Mouse (Mus musculus): ENCODE measurements around the gene Cdc20.
A peak's percentile ranks its signal among the peaks of the same experiment; 100 is the strongest.

The Cdc20 gene

GRCm38 (mm10) chr4:118436820-118437603 lies at the start of gene Cdc20:
Cdc20 (minus strand) TSS chr4:118437352.
- peak; percentile 77 to 79 for DNase-seq (ENCODE audit: low spot score in 2 of 2)

- no peak for DNase-seq (ENCODE audit: low spot score in 2 of 2)
Observed at GRCm38 (mm10) chr4:118476773-118477530, 39.8 kb upstream of the Cdc20 start.

DNA sequence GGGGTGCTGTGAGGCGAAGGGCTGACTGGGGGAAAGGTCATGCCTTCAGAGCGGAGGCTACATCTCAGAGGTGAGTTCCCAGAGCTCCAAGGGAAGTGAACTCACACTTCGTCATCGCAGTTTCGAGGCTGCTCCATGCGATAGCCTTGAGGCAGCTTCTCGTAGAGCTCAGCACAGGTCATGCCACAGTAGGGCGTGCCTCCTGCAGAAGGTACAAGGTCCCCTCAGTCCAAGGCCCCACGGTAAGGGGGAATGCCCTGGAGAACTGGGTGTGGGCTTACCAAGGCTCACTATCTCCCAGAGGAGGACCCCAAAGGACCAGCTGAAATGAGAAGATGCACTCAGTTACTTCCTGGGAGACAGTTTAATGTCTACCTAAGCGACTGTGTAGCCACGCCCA lies 35.5 kb upstream of the Cdc20 start:
- no peak for DNase-seq (ENCODE audit: low spot score in 2 of 2)

GRCm38 (mm10) chr4:118471281-118471680 lies 34.1 kb upstream of the Cdc20 start:
- DNase-seq (ENCODE audit: low spot score in 2 of 2) = no peak

GRCm38 (mm10) chr4:118465697-118466163 lies 28.6 kb upstream of the Cdc20 start:
- DNase-seq (ENCODE audit: low spot score in 2 of 2) = no peak

DNA sequence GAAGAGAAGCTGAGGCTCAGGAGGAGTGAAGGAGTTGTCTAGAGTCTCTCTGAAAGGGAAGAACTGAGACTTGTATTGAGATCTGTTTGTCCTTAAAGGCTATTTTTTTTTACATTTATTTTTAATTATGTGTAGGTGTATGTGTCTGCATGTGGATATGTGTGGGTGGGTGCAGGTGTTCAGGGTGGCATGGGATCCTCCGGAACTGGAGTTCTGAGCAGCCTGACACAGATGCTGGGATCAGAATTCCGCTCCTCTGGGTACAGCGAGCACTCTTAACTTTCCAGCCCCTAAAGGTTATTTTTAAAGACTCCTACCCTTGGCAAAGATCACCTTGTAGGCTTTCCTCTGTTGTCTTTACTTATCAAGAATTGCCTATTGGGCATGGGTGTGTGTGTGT lies 27.8 kb upstream of the Cdc20 start:
- no peak for DNase-seq (ENCODE audit: low spot score in 2 of 2)

- no peak for DNase-seq (ENCODE audit: low spot score in 2 of 2)
Observed at GRCm38 (mm10) chr4:118457345-118457975, 20.3 kb upstream of the Cdc20 start, which contains the start of gene Mpl. Mpl (minus strand) TSS chr4:118457513.

DNA sequence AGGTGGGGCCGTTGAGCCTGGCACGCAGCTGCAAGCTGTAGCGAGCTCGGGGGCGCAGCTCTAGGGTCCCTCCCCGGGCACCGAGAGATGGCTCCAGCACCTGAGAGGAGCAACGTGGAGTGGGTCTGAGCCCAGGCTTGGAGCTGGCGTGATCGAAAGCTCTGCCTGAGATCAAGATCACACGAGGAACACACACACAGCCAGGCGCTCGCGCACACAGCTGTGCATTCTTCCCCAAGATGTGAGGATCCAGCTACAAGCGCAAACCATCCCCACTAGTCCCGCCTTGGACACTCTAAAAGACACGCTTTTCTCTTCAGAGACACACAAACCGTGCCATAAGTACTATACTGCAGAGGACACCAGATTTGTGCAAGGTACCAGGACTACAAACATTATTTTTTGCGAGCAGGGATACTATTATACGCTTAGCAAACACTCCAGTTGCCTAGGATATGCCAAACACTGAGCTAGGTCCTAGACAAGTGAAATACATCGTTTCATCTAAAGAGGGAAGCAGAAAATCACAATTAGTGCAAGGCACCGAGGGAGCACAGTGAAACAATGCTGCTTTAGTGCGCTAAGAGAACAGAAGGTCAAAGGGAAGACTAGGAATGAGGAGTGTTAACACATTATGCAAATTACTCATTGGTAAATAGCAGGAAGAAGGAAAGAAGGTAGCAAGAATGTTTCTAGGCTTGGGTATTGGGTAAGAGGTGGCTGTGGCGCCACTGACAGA lies 9.4 kb upstream of the Cdc20 start:
- no peak for DNase-seq (ENCODE audit: low spot score in 2 of 2)

DNA sequence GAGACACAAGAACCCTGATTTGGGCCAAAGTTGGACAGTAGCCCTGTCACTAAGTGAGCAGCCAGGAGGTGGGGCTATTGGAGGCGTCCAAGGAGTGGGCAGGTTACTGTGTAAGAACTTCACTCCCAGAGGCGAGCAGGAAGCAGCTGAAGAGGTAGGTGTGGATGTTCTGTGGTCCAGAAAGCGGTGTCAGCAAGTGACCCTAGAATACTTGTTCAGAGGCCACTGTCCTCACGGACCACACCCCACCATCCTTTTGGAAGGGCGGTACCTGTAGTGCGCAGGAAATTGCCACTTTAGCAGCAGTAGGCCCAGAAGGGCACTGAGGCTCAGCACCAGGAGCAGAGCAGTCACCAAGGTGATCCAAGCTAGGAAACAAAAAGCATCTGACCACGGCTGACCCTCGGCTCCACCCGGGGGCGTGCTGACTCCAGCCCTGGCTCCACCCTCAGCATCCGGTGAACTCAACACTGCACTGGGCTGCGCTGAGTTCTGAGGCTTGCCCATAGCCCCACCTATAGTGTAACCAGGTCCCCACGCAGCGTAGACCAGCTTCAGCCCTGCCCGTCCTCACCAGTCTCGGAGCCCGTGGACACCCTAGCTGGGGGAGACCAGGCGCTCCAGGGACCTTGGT lies 8.7 kb upstream of the Cdc20 start:
- no peak for DNase-seq (ENCODE audit: low spot score in 2 of 2)

DNA sequence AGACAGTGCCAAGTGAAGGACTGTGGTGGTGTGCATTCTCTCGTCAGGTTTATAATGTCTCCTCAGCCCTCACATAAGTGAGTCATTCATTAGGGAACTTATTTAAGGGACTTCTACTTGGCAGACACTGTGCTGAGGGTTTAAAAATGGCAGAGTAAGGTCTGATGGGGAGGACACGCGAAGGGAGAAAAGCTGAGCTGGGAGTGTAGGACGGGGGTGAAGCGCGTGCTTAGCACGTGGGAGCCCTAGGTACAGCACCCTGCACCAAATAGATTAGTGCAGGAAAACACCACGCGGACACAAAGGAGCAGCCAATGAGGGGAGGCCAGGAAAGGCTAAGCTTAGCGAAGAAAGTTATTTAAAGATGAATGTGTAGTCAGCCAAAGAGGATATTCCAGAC lies 7.9 kb upstream of the Cdc20 start:
- no peak for DNase-seq (ENCODE audit: low spot score in 2 of 2)

GRCm38 (mm10) chr4:118437829-118438253 lies 689 bp upstream of the Cdc20 start:
- DNase-seq (ENCODE audit: low spot score in 2 of 2) = peak in 1 of 2 experiments; percentile 24

DNA sequence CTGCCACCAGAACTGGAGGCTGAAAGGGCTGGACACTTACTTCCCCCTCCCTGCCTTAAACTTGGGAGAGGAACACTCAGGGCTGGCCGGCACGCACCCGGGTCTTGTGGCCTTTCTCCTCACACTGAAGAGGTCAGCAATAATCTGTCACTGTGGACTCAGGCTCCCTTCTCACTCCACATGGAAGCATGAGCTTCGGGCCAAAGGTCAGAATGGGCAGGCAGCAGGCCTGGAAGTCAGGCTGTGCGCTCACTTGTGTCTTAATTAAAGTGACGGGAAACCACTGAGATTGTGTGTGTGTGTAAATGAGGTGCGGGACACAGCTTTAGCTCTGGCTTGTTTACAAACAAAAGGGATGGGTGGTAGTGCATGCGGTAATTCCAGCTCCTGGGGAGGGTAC lies 4.8 kb downstream of the Cdc20 start:
- no peak for DNase-seq (ENCODE audit: low spot score in 2 of 2)

DNA sequence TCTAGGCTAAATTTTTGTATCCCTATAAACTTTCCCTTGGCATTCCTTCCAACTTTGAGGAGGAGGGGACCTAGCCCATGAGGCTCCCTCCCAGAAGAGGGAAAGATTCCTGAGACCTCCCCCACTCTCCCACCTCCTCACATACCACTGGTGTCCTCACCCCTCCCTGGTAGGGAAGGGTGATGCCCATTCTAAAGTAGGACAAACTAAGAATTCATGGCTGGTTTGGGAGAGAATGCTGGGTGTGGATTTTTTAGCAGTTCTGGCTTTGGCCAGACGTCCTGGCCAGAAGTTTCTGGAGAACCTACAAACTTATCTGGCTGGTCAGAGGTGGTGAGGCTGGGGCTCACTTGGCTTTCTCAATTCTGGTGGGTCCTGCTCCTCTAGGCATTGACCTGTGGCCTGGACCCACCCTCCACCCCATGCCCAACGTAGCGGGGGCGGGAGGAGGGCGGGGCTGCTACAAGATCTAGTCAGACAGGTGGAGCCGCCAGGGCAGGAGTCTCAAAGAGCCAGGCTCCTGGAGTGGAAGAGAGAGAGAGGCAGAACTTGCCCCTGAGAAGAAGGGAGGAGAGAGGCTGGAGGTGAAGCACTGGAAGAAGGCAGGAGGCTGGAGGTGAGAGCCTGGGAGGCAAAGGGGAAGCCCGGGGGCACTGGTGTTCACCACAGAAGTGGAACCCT lies 7.8 kb downstream of the Cdc20 start:
- DNase-seq (ENCODE audit: low spot score in 2 of 2) = no peak

DNA sequence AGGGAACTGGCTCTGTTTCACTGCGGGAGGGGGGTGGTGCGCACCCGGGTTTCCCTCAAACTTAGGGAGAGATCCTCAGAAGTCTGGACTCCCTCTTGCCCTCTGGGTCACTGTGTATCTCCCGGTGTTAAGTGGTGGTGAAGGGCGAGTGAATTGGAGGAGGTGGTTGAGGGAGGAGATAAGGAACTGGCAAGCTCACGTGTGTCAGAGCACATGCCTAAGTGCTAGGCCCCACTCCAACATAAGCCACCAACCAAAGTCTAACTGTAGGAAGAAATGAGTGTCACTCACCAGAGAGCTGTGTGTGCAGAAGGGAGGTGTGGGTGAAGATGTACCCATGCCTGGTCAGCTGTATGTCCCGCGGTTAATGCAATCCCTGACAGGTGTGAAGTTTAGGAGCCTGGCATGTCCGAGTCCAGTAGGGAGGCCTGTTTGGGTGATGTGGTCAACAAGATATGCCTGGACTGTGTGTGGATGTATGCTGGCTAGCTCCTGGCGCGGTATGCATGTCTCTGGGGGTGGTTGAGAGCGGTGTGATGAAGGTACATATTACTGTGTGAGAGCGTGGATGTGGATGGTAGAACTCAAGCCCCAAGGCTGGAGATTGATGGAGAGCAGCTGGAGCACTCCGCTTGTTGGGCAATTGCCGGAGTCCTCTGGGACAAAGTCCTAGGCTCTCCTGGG lies 8.5 kb downstream of the Cdc20 start:
- no peak for DNase-seq (ENCODE audit: low spot score in 2 of 2)

- DNase-seq (ENCODE audit: low spot score in 2 of 2) = peak; percentile 77 to 78
Observed at GRCm38 (mm10) chr4:118427768-118428451, 9.2 kb downstream of the Cdc20 start, which contains the start of gene Elovl1. Elovl1 (plus strand) TSS chr4:118428093.

GRCm38 (mm10) chr4:118427415-118427767 lies 9.8 kb downstream of the Cdc20 start:
- DNase-seq (ENCODE audit: low spot score in 2 of 2) = no peak

DNA sequence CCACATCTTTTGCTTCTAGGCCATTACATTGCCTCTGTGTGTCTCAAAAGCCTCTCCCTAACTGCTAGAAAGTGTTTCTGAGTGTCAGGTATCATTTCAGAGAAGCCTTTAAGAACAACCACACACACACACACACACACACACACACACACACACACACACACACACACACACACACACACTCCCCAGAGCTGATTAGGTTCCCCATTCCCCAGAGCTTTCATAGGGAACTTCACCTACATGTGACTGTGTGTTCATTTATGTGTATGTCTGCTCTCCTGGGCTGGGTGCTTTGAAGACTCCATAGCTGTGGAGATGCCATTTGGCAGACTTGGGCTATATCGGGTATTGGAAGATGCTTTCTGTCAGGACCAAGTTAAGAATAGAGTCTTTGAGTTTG lies 11.8 kb downstream of the Cdc20 start:
- DNase-seq (ENCODE audit: low spot score in 2 of 2) = no peak

- no peak for DNase-seq (ENCODE audit: low spot score in 2 of 2)
Observed at GRCm38 (mm10) chr4:118424541-118425160, 12.5 kb downstream of the Cdc20 start.

DNA sequence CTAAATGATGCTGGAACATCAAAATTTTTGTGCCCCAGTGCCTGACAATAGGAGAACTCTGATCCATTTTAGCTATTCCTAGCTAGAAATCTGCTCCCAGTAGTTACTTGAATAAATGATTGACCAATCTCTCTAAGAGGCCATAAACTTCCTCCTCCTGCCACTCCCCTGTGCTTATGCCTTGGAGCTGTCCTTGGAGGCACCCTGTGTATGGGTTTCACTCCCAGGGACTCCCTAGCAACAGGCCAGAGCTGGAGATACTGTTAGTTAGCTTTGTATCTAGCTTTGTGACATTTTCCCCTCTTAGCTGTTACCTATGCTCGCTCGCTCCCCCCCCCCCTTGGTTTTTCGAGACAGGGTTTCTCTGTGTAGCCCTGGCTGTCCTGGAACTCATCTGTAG lies 15.8 kb downstream of the Cdc20 start:
- DNase-seq (ENCODE audit: low spot score in 2 of 2) = no peak
